Mouse (Mus musculus) adrenal gland, postnatal 36 days (tissue): ENCODE results near the gene Klhl23. TPM values are rescaled to one million over a fixed set of nuclear protein-coding genes. Genes with fewer than 3 reads are reported as not detected.

Source experiments
- total RNA-seq, 2 experiments: library from RNA; stranded (reverse); gene quantifications; 2 replicates each; pipeline ENCODE4 v1.2.3; 2021

Klhl23 gene
- total RNA-seq, 2 experiments from 2014 or later: 9.1 to 12.5 TPM

Other genes with a start within 250 kb of the Klhl23 start
- under 1 TPM; 0.43 to 0.53 TPM for gene Lrp2, start 235.9 kb upstream of the Klhl23 start, total RNA-seq
- gene Bbs5, start 174.8 kb upstream of the Klhl23 start, total RNA-seq: 10 to 100 TPM in 1 of 2 experiments, 1 to 10 TPM in 1; 8.7 to 10.0 TPM
- gene Klhl41, start 151.8 kb upstream of the Klhl23 start, total RNA-seq: under 1 TPM; 0.23 to 0.36 TPM
- 10 to 100 TPM; 22.3 to 24.9 TPM for gene Fastkd1, start 108.4 kb upstream of the Klhl23 start, total RNA-seq
- 10 to 100 TPM; 68.8 to 70.1 TPM for gene Ppig, start 99.4 kb upstream of the Klhl23 start, total RNA-seq
- gene Ccdc173, start 32.4 kb upstream of the Klhl23 start, total RNA-seq: 1 to 10 TPM; 1.3 to 2.0 TPM
- 10 to 100 TPM; 22.9 to 26.0 TPM for gene Phospho2, start 32.3 kb upstream of the Klhl23 start, total RNA-seq
- 100 to 1,000 TPM; 175 to 188 TPM for gene Ssb, start 39.6 kb downstream of the Klhl23 start, total RNA-seq
- 10 to 100 TPM; 16.2 to 23.6 TPM for gene Mettl5, start 63.7 kb downstream of the Klhl23 start, total RNA-seq
- gene Ubr3, start 75.3 kb downstream of the Klhl23 start, total RNA-seq: 10 to 100 TPM; 79.7 to 94.1 TPM
- not detected for gene Myo3b, start 217.2 kb downstream of the Klhl23 start, total RNA-seq